Mouse (Mus musculus) G1E (cell line): ENCODE results near the gene Hoxc5.

Source experiments
- CTCF ChIP-seq: IDR thresholded peaks from 2 replicates; pipeline ENCODE4 v1.5.1; 2012; ENCODE audit warnings: low read depth, low read length, inconsistent platforms, mixed read lengths
- GATA1 ChIP-seq: IDR thresholded peaks from 2 replicates; pipeline ENCODE4 v1.6.1; 2012; ENCODE audit warnings: borderline replicate concordance, low read length, inconsistent platforms, mixed read lengths
- TAL1 ChIP-seq: conservative IDR thresholded peaks from 2 replicates; pipeline ENCODE4 v1.6.1; 2012; ENCODE audit warnings: low read depth, low read length, inconsistent platforms, mixed read lengths

DNA sequence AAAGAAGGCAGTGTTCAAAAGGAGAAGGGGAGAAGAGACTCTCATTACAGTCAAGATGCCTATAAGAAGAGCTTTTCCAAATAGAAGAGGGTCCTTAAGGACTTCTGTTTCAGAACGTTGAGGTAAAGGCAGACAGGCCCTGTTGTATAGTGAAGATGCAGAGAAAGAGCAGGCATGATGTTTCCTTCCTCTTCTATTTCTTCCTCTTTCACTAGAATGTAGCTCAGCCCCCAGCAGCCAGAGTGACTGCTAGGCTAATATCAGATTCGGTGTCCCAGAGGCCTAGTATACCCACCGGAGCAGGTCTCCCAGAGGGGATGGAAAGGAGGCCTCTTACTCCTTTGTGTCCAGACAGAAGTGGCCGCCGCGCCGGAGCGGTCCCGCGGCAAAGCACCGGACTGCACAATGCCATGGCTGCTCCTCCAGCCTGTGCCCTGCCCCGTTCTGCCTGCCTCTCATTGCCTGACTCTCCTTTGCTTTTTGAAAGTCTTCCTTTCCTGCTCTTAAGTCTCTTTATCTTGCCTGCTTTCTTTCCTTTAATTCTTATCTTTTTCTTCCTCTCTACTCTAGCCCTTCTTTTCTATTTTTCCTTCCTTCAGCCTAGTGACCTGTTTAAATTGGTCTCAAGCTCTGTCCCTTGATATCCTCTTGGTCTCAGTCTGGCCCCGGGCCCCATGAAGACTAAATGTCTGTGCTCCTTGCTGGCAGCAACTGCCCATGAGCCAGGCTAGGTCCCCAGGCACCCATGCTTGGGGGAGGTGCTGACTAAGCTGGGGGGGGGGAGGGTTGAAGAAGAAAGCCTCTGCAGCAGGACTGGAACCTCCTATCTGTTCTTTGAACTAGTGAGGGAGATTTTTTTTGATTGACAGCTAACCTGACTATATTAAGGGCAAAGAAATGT is 11.6 kb downstream of the Hoxc5 start:
- TF ChIP-seq GATA1: no peak
- TF ChIP-seq CTCF: no peak
- TF ChIP-seq TAL1: no peak
